Mouse (Mus musculus) midbrain, embryonic 11.5 days (tissue): ENCODE measurements around the gene Dcpp1. TPM values are rescaled to one million over a fixed set of nuclear protein-coding genes. Genes with fewer than 3 reads are reported as not detected.
"Not testable (repeated sequence)": the region's sequence is repeated elsewhere in the genome, so short reads cannot be mapped to it uniquely, and the experiment has no call there.

Experiments used
- ATAC-seq: fragments of 200-750 bp; cut with Nextera tagmentation; 2 replicates; pipeline ENCODE4 v1.8.0; 2017; ENCODE audit warnings: moderate TSS enrichment, moderate library complexity; ENCODE audit not compliant: low FRiP score
- DNase-seq: peaks from one replicate; pipeline ENCODE4 v3.0.0; 2015; ENCODE audit warnings: low spot score; ENCODE audit errors: missing footprints
- H3K27ac ChIP-seq: fragments of 300-500 bp; sonication (generic); 2 replicates; pipeline ENCODE4 v1.5.1; 2014; ENCODE audit warnings: low read depth, low read length
- H3K27me3 ChIP-seq: fragments of 300-500 bp; sonication (generic); 2 replicates; pipeline ENCODE4 v1.6.1; 2014; ENCODE audit warnings: mild to moderate bottlenecking, low read length, moderate library complexity, mixed read lengths; ENCODE audit not compliant: control insufficient read depth, insufficient read depth
- H3K36me3 ChIP-seq: fragments of 300-500 bp; sonication (generic); 2 replicates; pipeline ENCODE4 v1.6.1; 2014; ENCODE audit warnings: mild to moderate bottlenecking, low read length, moderate library complexity, mixed read lengths; ENCODE audit not compliant: control insufficient read depth, insufficient read depth
- H3K4me1 ChIP-seq: fragments of 300-500 bp; sonication (generic); 2 replicates; pipeline ENCODE4 v1.6.1; 2014; ENCODE audit warnings: low read length; ENCODE audit not compliant: control insufficient read depth, insufficient read depth
- H3K4me2 ChIP-seq: fragments of 300-500 bp; sonication (generic); 2 replicates; pipeline ENCODE4 v1.6.1; 2014; ENCODE audit warnings: mild to moderate bottlenecking, moderate library complexity
- H3K4me3 ChIP-seq: fragments of 300-500 bp; sonication (generic); 2 replicates; pipeline ENCODE4 v1.5.1; 2014; ENCODE audit warnings: low read depth, low read length
- H3K9ac ChIP-seq: fragments of 300-500 bp; sonication (generic); 2 replicates; pipeline ENCODE4 v1.6.1; 2014; ENCODE audit warnings: low read length
- H3K9me3 ChIP-seq: fragments of 300-500 bp; sonication (generic); 2 replicates; pipeline ENCODE4 v1.6.1; 2016; ENCODE audit warnings: low read length; ENCODE audit not compliant: control insufficient read depth
- WGBS: fragments of 180-500 bp; shearing (Covaris S2); extraction: QIAGEN DNeasy Blood & Tissue Kit; methylation state at CpG from one replicate; pipeline ENCODE4 v1.1.7; 2014; 5-methylcytosine and 5-hydroxymethylcytosine counted together
- polyA plus RNA-seq: library from polyadenylated mRNA; unstranded; fragments of >200 nt; fragmentation: Nextera tagmentation; extraction: Ambion mirVana; gene quantifications from 2 replicates; pipeline ENCODE4 v1.2.1, GENCODE M21; 2014

Gene Dcpp1
- polyA plus RNA-seq, 1 experiment from 2014 or later = not detected

DNA sequence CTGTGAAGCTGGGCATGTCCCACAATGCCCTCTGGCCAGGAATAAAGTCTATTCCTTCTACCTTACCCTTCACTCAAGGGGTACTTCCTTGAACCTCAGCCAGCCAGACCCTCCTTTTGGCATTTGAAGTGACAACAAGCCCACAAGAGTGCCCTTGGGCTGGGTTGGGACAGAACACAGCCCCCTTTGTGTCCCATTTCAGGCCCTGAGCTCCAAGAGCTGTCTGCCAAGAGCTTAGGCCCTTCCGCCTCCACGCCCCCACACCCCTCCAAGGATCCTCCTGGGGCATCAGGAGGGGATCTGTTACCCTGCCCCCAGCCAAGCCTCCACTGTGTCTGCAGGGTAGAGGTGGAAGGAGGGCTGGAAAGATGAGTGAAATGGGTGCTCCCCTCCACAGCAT is 3.5 kb upstream of the Dcpp1 start:
- DNase-seq (no peak), ATAC-seq (no peak)
- H3K27ac ChIP-seq = no peak overlapping the region
- no peak overlapping the region for H3K4me3 ChIP-seq
- no peaks in the 10 kb centered on the region for H3K9me3 ChIP-seq
- H3K9ac ChIP-seq = no peak overlapping the region
- no peak overlapping the region for H3K4me2 ChIP-seq
- no peaks in the 10 kb centered on the region for H3K4me1 ChIP-seq
- no peaks in the 10 kb centered on the region for H3K27me3 ChIP-seq
- no peaks in the 10 kb centered on the region for H3K36me3 ChIP-seq
- WGBS = 84% methylated on average over 2 of the region's 2 CpGs

DNA sequence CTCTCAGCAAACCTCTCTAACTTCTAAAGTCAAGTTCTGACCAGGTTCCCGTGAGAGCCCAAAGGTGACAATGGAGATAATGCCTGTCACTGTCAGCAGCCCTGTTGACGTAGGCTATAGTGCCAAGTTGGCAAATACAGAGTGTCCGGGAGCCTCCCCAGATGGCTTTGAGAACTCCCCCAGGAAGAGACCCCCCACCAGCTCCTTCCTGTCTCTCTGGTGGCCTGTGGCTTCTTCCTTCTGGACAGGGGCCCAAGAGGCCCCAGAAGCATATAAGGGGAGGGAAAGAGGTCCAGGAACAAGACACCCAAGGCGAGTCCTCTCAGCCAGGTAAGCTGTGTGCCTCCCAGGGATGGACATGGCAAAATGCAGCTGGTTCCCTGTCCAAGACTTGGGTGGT is 36.5 kb downstream of the Dcpp1 start, which contains the start of gene Dcpp3:
Dcpp3 (plus strand) TSS at position 301 of the 400 bp plus-strand sequence.
- not testable (repeated sequence) for H3K27ac ChIP-seq, H3K27me3 ChIP-seq, H3K9me3 ChIP-seq, DNase-seq, H3K9ac ChIP-seq, H3K4me2 ChIP-seq, ATAC-seq, H3K36me3 ChIP-seq, H3K4me1 ChIP-seq, H3K4me3 ChIP-seq
- 83% methylated on average over 3 of the region's 4 CpGs for WGBS

- peak overlapping the region; percentile 78 for H3K27ac ChIP-seq
- WGBS = under 1% methylated on average over 29 of the region's 29 CpGs
- DNase-seq = peak; percentile 99
- H3K9ac ChIP-seq = peak overlapping the region; percentile 80
- peak; percentile 99 for ATAC-seq
- H3K9me3 ChIP-seq = no peaks in the 10 kb centered on the region
- peak overlapping the region; percentile 46 for H3K4me3 ChIP-seq
- no peaks in the 10 kb centered on the region for H3K27me3 ChIP-seq
- H3K36me3 ChIP-seq = no peaks in the 10 kb centered on the region
- H3K4me2 ChIP-seq = peak overlapping the region; percentile 82
- peaks cover 7% of the 10 kb centered on the region for H3K4me1 ChIP-seq
These were observed 43.9 kb downstream of the Dcpp1 start for GRCm38 (mm10) chr17:23924531-23925007.

DNA sequence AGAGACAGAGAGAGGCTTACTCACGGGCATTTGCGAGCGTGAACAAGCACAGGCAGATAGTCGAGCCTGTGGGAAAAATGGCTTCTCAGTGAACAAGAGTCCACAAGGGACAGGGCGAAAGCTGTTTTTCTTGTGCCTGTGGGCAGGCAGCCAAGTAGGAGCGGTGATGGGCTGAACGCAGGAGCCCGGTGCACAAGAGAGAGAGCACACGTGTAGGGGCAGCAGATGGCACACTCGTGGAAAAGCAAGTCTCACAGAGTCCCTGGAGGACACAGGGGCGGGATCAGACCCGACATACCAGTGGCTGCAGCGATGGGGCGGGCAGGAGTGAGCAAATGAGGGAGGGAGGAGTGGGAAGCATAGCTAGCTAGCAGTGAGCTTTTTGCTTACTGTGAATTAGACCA is 44.4 kb downstream of the Dcpp1 start:
- ATAC-seq (peak; percentile 81), DNase-seq (peak; percentile 97)
- H3K4me3 ChIP-seq = peak overlapping the region; percentile 46
- H3K4me2 ChIP-seq = peak overlapping the region; percentile 82
- peaks cover 7% of the 10 kb centered on the region for H3K4me1 ChIP-seq
- WGBS = 1% methylated on average over 14 of the region's 14 CpGs
- no peaks in the 10 kb centered on the region for H3K36me3 ChIP-seq
- no peaks in the 10 kb centered on the region for H3K9me3 ChIP-seq
- H3K27me3 ChIP-seq = no peaks in the 10 kb centered on the region
- peak overlapping the region; percentile 80 for H3K9ac ChIP-seq
- H3K27ac ChIP-seq = peak overlapping the region; percentile 78

DNA sequence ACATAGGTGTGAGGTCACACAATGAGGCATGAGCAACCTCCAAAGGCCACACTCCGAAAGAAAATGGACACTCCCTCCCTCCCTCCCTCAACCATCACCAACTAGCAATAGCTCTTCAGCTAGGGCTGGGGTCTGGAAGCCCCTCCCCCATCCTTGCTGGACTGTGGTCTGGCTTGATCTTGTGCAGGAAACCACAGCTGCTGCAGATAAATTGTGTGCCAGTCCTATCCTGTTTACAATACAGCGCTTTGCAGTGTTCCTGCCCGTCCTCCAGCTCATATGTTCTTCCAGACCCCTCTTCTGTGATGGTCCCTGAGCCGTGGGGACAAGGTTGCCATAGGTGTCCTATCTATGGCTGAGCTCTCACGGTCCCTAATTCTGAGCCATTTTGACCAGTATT is 50.5 kb downstream of the Dcpp1 start:
- no peak overlapping the region for H3K27ac ChIP-seq
- ATAC-seq = no peak
- no peak overlapping the region for H3K9ac ChIP-seq
- no peak overlapping the region for H3K4me2 ChIP-seq
- no peaks in the 10 kb centered on the region for H3K27me3 ChIP-seq
- no peak overlapping the region for H3K4me3 ChIP-seq
- H3K9me3 ChIP-seq = no peaks in the 10 kb centered on the region
- no peaks in the 10 kb centered on the region for H3K4me1 ChIP-seq
- no peaks in the 10 kb centered on the region for H3K36me3 ChIP-seq
- DNase-seq = no peak
- WGBS = 87% methylated on average over 5 of the region's 5 CpGs

Other genes with a start within 250 kb of the Dcpp1 start
- gene Mmp25, start 235.6 kb upstream of the Dcpp1 start, polyA plus RNA-seq = 0.43 and 0.61 TPM in 2 replicates
- gene Bicdl2, start 220.4 kb upstream of the Dcpp1 start, polyA plus RNA-seq = 0.14 and 0.19 TPM in 2 replicates
- 37.4 and 40.6 TPM in 2 replicates for gene Hcfc1r1, start 207.3 kb upstream of the Dcpp1 start, polyA plus RNA-seq
- 55.1 and 57.0 TPM in 2 replicates for gene Thoc6, start 207.0 kb upstream of the Dcpp1 start, polyA plus RNA-seq
- 2.0 and 2.2 TPM in 2 replicates for gene Tnfrsf12a, start 203.4 kb upstream of the Dcpp1 start, polyA plus RNA-seq
- gene Cldn6, start 201.6 kb upstream of the Dcpp1 start, polyA plus RNA-seq = 2.3 and 2.5 TPM in 2 replicates
- gene Cldn9, start 196.8 kb upstream of the Dcpp1 start, polyA plus RNA-seq = 0.58 and 0.82 TPM in 2 replicates
- not detected in 2 replicates for gene 1520401A03Rik, start 158.1 kb upstream of the Dcpp1 start, polyA plus RNA-seq
- 29.3 and 33.7 TPM in 2 replicates for gene Pkmyt1, start 154.5 kb upstream of the Dcpp1 start, polyA plus RNA-seq
- gene Paqr4, start 140.0 kb upstream of the Dcpp1 start, polyA plus RNA-seq = 29.5 and 30.2 TPM in 2 replicates
- 0.58 and 0.63 TPM in 2 replicates for gene Kremen2, start 135.0 kb upstream of the Dcpp1 start, polyA plus RNA-seq
- gene Flywch1, start 109.3 kb upstream of the Dcpp1 start, polyA plus RNA-seq = 125 and 142 TPM in 2 replicates
- 20.4 and 20.9 TPM in 2 replicates for gene Flywch2, start 94.8 kb upstream of the Dcpp1 start, polyA plus RNA-seq
- gene Srrm2, start 90.3 kb upstream of the Dcpp1 start, polyA plus RNA-seq = 408 and 439 TPM in 2 replicates
- gene Elob, start 51.7 kb upstream of the Dcpp1 start, polyA plus RNA-seq = 1,062 and 1,170 TPM in 2 replicates
- 0.27 TPM in 1 of 2 replicates, not detected in the other for gene Prss33, start 44.8 kb upstream of the Dcpp1 start, polyA plus RNA-seq
- gene Prss32, start 37.0 kb upstream of the Dcpp1 start, polyA plus RNA-seq = not detected in 2 replicates
- gene Prss41, start 36.7 kb upstream of the Dcpp1 start, polyA plus RNA-seq = 0.41 and 0.81 TPM in 2 replicates
- not detected in 2 replicates for gene Prss21, start 12.8 kb upstream of the Dcpp1 start, polyA plus RNA-seq
- gene Dcpp2, start within 50 bp of the Dcpp1 start, polyA plus RNA-seq = not detected in 2 replicates
- gene Dcpp3, start 36.6 kb downstream of the Dcpp1 start, polyA plus RNA-seq = not detected in 2 replicates
- not detected in 2 replicates for gene Sbp, start 60.8 kb downstream of the Dcpp1 start, polyA plus RNA-seq
- gene Sbpl, start 74.4 kb downstream of the Dcpp1 start, polyA plus RNA-seq = not detected in 2 replicates
- not detected in 2 replicates for gene Prss30, start 99.7 kb downstream of the Dcpp1 start, polyA plus RNA-seq
- gene Prss22, start 117.2 kb downstream of the Dcpp1 start, polyA plus RNA-seq = 0.19 TPM in 1 of 2 replicates, not detected in the other
- not detected in 2 replicates for gene Prss27, start 157.3 kb downstream of the Dcpp1 start, polyA plus RNA-seq
- gene Kctd5, start 192.6 kb downstream of the Dcpp1 start, polyA plus RNA-seq = 76.8 and 80.0 TPM in 2 replicates